Mouse (Mus musculus): Measurements from ENCODE around the gene Tfcp2l1. TPM values are rescaled to one million over a fixed set of nuclear protein-coding genes. Genes with fewer than 3 reads are reported as not detected.

Gene Tfcp2l1
- total and polyA plus RNA-seq, 2 experiments from 2014 or later, result 0.79 to 7.7 TPM

GRCm38 (mm10) chr1:118699961-118700360 lies 72.2 kb downstream of the Tfcp2l1 start:
- WGBS, result 93% methylated on average over 1 of the region's 1 CpGs
- ATAC-seq, result no peak
- H3K4me2 ChIP-seq (ENCODE audit: low read depth), result no peak overlapping the region
- H3K9ac ChIP-seq, result no peak overlapping the region
- no peaks in the 10 kb centered on the region for H3K36me3 ChIP-seq (ENCODE audit: insufficient read depth)
- no peak for DNase-seq
- no peaks in the 10 kb centered on the region for H3K27me3 ChIP-seq (ENCODE audit: insufficient read depth, low read length)
- H3K4me1 ChIP-seq (ENCODE audit: insufficient read depth), result no peaks in the 10 kb centered on the region
- H3K27ac ChIP-seq (ENCODE audit: low read depth, low read length), result no peak overlapping the region
- H3K4me3 ChIP-seq (ENCODE audit: low read depth, low read length), result no peak overlapping the region
- no peaks in the 10 kb centered on the region for H3K9me3 ChIP-seq (ENCODE audit: low read length)
- no peak for TF ChIP-seq CTCF (IDR thresholded peaks at IDR 0.05; ENCODE audit: low read depth)

GRCm38 (mm10) chr1:118711606-118712005 lies 83.9 kb downstream of the Tfcp2l1 start:
- Histone ChIP-seq H3K9ac (no peak overlapping the region), H3K4me1 (ENCODE audit: insufficient read depth) (no peaks in the 10 kb centered on the region), H3K9me3 (ENCODE audit: low read length) (no peaks in the 10 kb centered on the region), H3K36me3 (ENCODE audit: insufficient read depth) (no peaks in the 10 kb centered on the region), H3K27ac (ENCODE audit: low read depth, low read length) (no peak overlapping the region), H3K4me3 (ENCODE audit: low read depth, low read length) (no peak overlapping the region), H3K27me3 (ENCODE audit: insufficient read depth, low read length) (no peaks in the 10 kb centered on the region), H3K4me2 (ENCODE audit: low read depth) (no peak overlapping the region)
- TF ChIP-seq CTCF (IDR thresholded peaks at IDR 0.05; ENCODE audit: low read depth), result no peak
- WGBS, result 80% methylated on average over 4 of the region's 4 CpGs
- no peak for ATAC-seq
- DNase-seq, result no peak

- Histone ChIP-seq H3K27me3 (ENCODE audit: insufficient read depth, low read length) (no peaks in the 10 kb centered on the region), H3K27ac (ENCODE audit: low read depth, low read length) (no peak overlapping the region), H3K4me3 (ENCODE audit: low read depth, low read length) (no peak overlapping the region), H3K9me3 (ENCODE audit: low read length) (no peaks in the 10 kb centered on the region), H3K4me2 (ENCODE audit: low read depth) (no peak overlapping the region), H3K9ac (no peak overlapping the region), H3K36me3 (ENCODE audit: insufficient read depth) (no peaks in the 10 kb centered on the region), H3K4me1 (ENCODE audit: insufficient read depth) (no peaks in the 10 kb centered on the region)
- DNase-seq, result no peak
- TF ChIP-seq CTCF (IDR thresholded peaks at IDR 0.05; ENCODE audit: low read depth), result no peak
- no peak for ATAC-seq
- WGBS, result 50% methylated on average over 1 of the region's 1 CpGs
These were observed 88.5 kb downstream of the Tfcp2l1 start for GRCm38 (mm10) chr1:118716225-118716624.

- no peak for TF ChIP-seq CTCF (IDR thresholded peaks at IDR 0.05; ENCODE audit: low read depth)
- Histone ChIP-seq H3K9ac (no peak overlapping the region), H3K4me2 (ENCODE audit: low read depth) (no peak overlapping the region), H3K27me3 (ENCODE audit: insufficient read depth, low read length) (no peaks in the 10 kb centered on the region), H3K27ac (ENCODE audit: low read depth, low read length) (no peak overlapping the region), H3K36me3 (ENCODE audit: insufficient read depth) (no peaks in the 10 kb centered on the region), H3K4me3 (ENCODE audit: low read depth, low read length) (no peak overlapping the region), H3K9me3 (ENCODE audit: low read length) (0 out of 2 replicates have a peak, but pooled peaks cover 4% of the 10 kb centered on the region), H3K4me1 (ENCODE audit: insufficient read depth) (no peaks in the 10 kb centered on the region)
- no peak for ATAC-seq
- DNase-seq, result no peak
- WGBS, result 79% methylated on average over 6 of the region's 6 CpGs
These were observed 90.3 kb downstream of the Tfcp2l1 start for GRCm38 (mm10) chr1:118718055-118718454.

GRCm38 (mm10) chr1:118719699-118720098 lies 92.0 kb downstream of the Tfcp2l1 start:
- no peak for ATAC-seq
- no peaks in the 10 kb centered on the region for H3K36me3 ChIP-seq (ENCODE audit: insufficient read depth)
- TF ChIP-seq CTCF (IDR thresholded peaks at IDR 0.05; ENCODE audit: low read depth), result no peak
- H3K4me3 ChIP-seq (ENCODE audit: low read depth, low read length), result no peak overlapping the region
- no peaks in the 10 kb centered on the region for H3K27me3 ChIP-seq (ENCODE audit: insufficient read depth, low read length)
- H3K9ac ChIP-seq, result no peak overlapping the region
- H3K27ac ChIP-seq (ENCODE audit: low read depth, low read length), result no peak overlapping the region
- 0 out of 2 replicates have a peak, but pooled peaks cover 4% of the 10 kb centered on the region for H3K9me3 ChIP-seq (ENCODE audit: low read length)
- WGBS, result 89% methylated on average over 2 of the region's 2 CpGs
- no peak overlapping the region for H3K4me2 ChIP-seq (ENCODE audit: low read depth)
- DNase-seq, result no peak
- no peaks in the 10 kb centered on the region for H3K4me1 ChIP-seq (ENCODE audit: insufficient read depth)

- no peak overlapping the region for H3K4me3 ChIP-seq (ENCODE audit: low read depth, low read length)
- TF ChIP-seq CTCF (IDR thresholded peaks at IDR 0.05; ENCODE audit: low read depth), result no peak
- DNase-seq (no peak), ATAC-seq (no peak)
- H3K4me1 ChIP-seq (ENCODE audit: insufficient read depth), result no peaks in the 10 kb centered on the region
- no peaks in the 10 kb centered on the region for H3K27me3 ChIP-seq (ENCODE audit: insufficient read depth, low read length)
- H3K4me2 ChIP-seq (ENCODE audit: low read depth), result no peak overlapping the region
- no peak overlapping the region for H3K9ac ChIP-seq
- H3K9me3 ChIP-seq (ENCODE audit: low read length), result 0 out of 2 replicates have a peak, but pooled peaks cover 4% of the 10 kb centered on the region
- no peaks in the 10 kb centered on the region for H3K36me3 ChIP-seq (ENCODE audit: insufficient read depth)
- WGBS, result 51% methylated on average over 8 of the region's 8 CpGs
- H3K27ac ChIP-seq (ENCODE audit: low read depth, low read length), result no peak overlapping the region
These were observed 92.8 kb downstream of the Tfcp2l1 start for GRCm38 (mm10) chr1:118720474-118721095.

GRCm38 (mm10) chr1:118727075-118727474 lies 99.3 kb downstream of the Tfcp2l1 start:
- Histone ChIP-seq H3K27me3 (ENCODE audit: insufficient read depth, low read length) (no peaks in the 10 kb centered on the region), H3K9me3 (ENCODE audit: low read length) (0 out of 2 replicates have a peak, but pooled peaks cover 1% of the 10 kb centered on the region), H3K4me3 (ENCODE audit: low read depth, low read length) (no peak overlapping the region), H3K36me3 (ENCODE audit: insufficient read depth) (no peaks in the 10 kb centered on the region), H3K4me2 (ENCODE audit: low read depth) (no peak overlapping the region), H3K27ac (ENCODE audit: low read depth, low read length) (no peak overlapping the region), H3K9ac (no peak overlapping the region), H3K4me1 (ENCODE audit: insufficient read depth) (no peaks in the 10 kb centered on the region)
- TF ChIP-seq CTCF (IDR thresholded peaks at IDR 0.05; ENCODE audit: low read depth), result no peak
- 85% methylated on average over 4 of the region's 4 CpGs for WGBS
- ATAC-seq, result no peak
- no peak for DNase-seq
